Mouse (Mus musculus) midbrain, embryonic 10.5 days (tissue): Measurements from ENCODE around the gene Itprid1. TPM values are rescaled to one million over a fixed set of nuclear protein-coding genes. Genes with fewer than 3 reads are reported as not detected.

Source experiments
- DNase-seq: peaks from one replicate; pipeline ENCODE4 v3.0.0-alpha.2; 2017; ENCODE audit warnings: low spot score
- H3K27ac ChIP-seq: fragments of 300-500 bp; sonication (generic); replicated peaks from 2 replicates; pipeline ENCODE4 v1.5.1; 2016; ENCODE audit warnings: mild to moderate bottlenecking
- H3K27me3 ChIP-seq: fragments of 300-500 bp; sonication (generic); 2 replicates; pipeline ENCODE4 v1.6.1; 2016; ENCODE audit warnings: low read depth, mild to moderate bottlenecking; ENCODE audit not compliant: poor library complexity, severe bottlenecking
- H3K36me3 ChIP-seq: fragments of 300-500 bp; sonication (generic); 2 replicates; pipeline ENCODE4 v1.6.1; 2016; ENCODE audit warnings: mild to moderate bottlenecking, moderate library complexity
- H3K4me1 ChIP-seq: fragments of 300-500 bp; sonication (generic); 2 replicates; pipeline ENCODE4 v1.6.1; 2016
- H3K4me3 ChIP-seq: fragments of 300-500 bp; sonication (generic); 2 replicates; pipeline ENCODE4 v1.5.1; 2016; ENCODE audit warnings: mild to moderate bottlenecking, moderate library complexity
- H3K9me3 ChIP-seq: fragments of 300-500 bp; sonication (generic); replicated peaks from 2 replicates; pipeline ENCODE4 v1.6.1; 2016; ENCODE audit warnings: mild to moderate bottlenecking
- WGBS: fragments of 180-500 bp; shearing (Covaris S2); methylation state at CpG from one replicate; pipeline ENCODE4 v1.1.7; 2016; 5-methylcytosine and 5-hydroxymethylcytosine counted together
- polyA plus RNA-seq: library from polyadenylated mRNA; unstranded; fragments of >200 nt; fragmentation: Nextera tagmentation; extraction: Ambion mirVana; gene quantifications from 2 replicates; pipeline ENCODE4 v1.2.1, GENCODE M21; 2016

Gene Itprid1
- polyA plus RNA-seq: 0.06 TPM in 1 of 2 replicates, not detected in the other

DNA sequence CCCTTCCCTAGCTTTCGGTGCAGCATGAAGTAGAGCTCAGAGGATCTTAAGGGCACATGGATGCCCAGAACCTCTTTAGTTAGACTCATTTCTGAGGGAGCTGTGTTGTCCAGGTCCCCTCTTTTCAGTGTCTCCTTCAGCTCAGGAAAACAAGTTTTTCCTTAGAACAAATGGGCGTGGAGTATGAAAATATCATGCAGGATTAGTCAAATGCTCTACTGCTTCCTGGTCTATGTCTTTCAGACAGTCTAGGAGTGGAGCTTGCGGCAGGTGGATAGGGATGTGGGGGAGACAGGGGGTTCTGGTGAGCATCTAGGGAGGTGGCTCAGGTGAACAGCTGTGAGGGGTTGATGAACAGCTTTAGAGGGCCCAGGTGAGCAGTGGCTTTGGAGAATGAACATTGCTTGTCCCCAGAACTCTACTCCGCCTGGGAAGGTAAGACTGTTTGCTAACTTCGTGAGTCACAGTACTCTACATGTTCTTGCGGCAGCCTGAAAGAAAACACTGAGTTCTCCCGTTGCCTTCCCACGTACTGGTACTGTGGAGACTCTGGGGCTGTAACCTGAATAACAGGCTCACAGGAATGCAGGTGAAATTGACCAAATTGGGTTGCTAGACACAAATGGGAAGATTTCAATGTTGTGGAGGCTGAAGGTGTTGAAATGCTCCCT lies at the start of gene Itprid1:
Gene Itprid1, plus strand, starts transcription at position 246 of the 671 bp plus-strand sequence.
- H3K27ac ChIP-seq: no peak within 1 kb of the TSS
- H3K4me3 ChIP-seq: no peak within 1 kb of the TSS
- H3K27me3 ChIP-seq: no peaks in the 10 kb centered on the region
- no peak for DNase-seq
- no peaks in the 10 kb centered on the region for H3K4me1 ChIP-seq
- 85% methylated on average over 8 of the region's 8 CpGs for WGBS
- no peaks in the 10 kb centered on the region for H3K9me3 ChIP-seq
- no peaks in the 10 kb centered on the region for H3K36me3 ChIP-seq

DNA sequence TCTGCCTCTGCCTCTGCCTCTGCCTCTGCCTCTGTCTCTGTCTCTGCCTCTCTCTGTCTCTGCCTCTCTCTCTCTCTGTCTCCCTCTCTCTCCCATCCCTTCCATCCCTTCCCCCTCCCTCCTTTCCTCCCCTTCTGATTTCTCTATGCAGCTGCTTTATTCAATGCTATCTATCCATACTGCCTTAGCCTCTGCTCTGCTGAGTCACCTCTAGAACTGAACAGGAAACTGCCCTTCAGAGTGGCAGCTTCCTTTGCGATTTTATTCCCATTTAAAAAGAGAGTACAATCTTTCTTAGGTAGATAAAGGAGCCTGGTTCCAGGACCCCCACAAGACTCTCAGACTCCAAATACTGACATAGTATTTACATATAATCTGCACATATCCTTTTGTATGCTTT lies 47.1 kb upstream of the Itprid1 start:
- Histone ChIP-seq H3K4me1 (peaks cover 24% of the 10 kb centered on the region), H3K27me3 (no peaks in the 10 kb centered on the region), H3K4me3 (no peak overlapping the region), H3K36me3 (no peaks in the 10 kb centered on the region), H3K9me3 (no peaks in the 10 kb centered on the region), H3K27ac (no peak overlapping the region)
- WGBS: 90% methylated on average over 1 of the region's 1 CpGs
- DNase-seq: no peak

DNA sequence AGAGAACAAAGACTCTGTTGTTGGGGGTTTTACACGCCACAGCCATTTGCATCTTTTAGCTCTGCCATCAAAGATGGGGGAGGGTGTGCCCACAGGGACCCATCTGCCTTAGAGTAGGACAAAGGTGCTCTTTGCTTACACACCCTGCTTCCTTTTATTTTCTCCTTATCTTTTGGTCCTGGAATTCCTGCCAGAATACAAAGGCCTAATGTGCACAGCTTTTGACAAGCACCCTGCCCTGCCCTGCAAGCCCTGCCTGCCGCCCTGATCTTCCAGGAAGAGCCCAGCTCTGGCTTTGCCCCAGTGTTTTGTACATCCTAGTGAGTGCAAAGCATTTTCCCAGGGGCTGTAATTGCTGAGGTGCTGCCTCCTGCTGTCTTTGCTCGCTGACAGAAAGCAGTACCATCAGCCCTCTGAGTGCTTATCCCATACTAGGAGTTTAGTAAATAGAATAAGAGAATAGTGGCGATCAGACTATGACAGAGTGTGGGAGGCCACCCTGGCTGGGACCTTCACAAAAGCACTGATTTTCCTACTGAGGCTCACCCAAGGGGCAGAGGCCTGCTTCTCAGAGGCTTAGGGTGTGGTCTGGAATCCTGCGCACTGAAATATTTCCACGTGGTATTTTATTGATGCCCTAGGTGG lies 44.7 kb upstream of the Itprid1 start:
- peak; percentile 50 for DNase-seq
- H3K4me3 ChIP-seq: 0 out of 2 replicates have a peak overlapping the region, but pooled peaks have one; percentile 21
- peak overlapping the region; percentile 87 for H3K27ac ChIP-seq
- H3K9me3 ChIP-seq: no peaks in the 10 kb centered on the region
- H3K4me1 ChIP-seq: peaks cover 24% of the 10 kb centered on the region
- no peaks in the 10 kb centered on the region for H3K27me3 ChIP-seq
- WGBS: 8% methylated on average over 6 of the region's 6 CpGs
- no peaks in the 10 kb centered on the region for H3K36me3 ChIP-seq

DNA sequence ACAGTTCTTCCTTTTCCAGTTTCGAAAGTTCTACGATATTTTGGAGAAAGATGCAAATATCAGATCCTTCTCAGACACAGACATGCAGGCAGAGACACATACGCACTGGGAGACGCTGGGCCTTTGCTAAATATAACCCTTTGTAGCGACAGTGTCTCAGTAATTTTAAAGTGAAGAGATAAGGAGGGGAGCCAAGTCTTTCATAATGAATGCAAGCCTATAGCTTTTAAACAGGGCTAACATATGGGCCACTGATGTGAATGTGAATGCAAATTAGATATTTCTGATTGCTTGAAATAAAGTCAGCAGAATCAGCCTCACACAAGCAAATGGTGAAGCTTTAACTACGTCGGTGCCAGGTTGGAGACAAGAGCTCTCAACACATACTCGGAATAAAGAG lies 44.2 kb upstream of the Itprid1 start:
- Histone ChIP-seq H3K27me3 (no peaks in the 10 kb centered on the region), H3K4me3 (no peak overlapping the region), H3K9me3 (no peaks in the 10 kb centered on the region), H3K36me3 (no peaks in the 10 kb centered on the region), H3K27ac (peak overlapping the region; percentile 87), H3K4me1 (peaks cover 24% of the 10 kb centered on the region)
- 60% methylated on average over 8 of the region's 8 CpGs for WGBS
- no peak for DNase-seq

DNA sequence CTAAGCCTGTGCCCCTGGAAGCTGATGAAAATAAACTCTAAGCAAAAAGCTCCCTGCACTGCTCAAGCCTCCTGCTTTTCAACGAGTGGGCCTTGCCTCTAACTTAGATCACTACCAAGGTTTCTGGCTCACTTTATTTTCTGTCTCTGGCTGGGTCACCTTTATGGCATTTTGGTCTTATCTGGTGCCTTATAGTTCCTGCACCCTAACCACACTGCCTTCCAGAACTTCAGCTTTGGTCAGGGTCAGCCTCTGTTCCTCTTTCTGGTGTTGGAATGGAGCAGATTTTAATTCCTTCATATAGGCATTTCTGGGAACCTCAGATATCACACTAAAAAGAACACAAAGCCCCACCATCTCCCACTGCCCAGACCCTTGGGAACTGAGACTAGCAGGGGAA lies 34.0 kb upstream of the Itprid1 start:
- 84% methylated on average over 1 of the region's 1 CpGs for WGBS
- Histone ChIP-seq H3K4me1 (peaks cover 3% of the 10 kb centered on the region; the same call in 1 of the 2 replicates), H3K27ac (no peak overlapping the region), H3K36me3 (no peaks in the 10 kb centered on the region), H3K4me3 (no peak overlapping the region), H3K27me3 (no peaks in the 10 kb centered on the region), H3K9me3 (no peaks in the 10 kb centered on the region)
- DNase-seq: no peak

DNA sequence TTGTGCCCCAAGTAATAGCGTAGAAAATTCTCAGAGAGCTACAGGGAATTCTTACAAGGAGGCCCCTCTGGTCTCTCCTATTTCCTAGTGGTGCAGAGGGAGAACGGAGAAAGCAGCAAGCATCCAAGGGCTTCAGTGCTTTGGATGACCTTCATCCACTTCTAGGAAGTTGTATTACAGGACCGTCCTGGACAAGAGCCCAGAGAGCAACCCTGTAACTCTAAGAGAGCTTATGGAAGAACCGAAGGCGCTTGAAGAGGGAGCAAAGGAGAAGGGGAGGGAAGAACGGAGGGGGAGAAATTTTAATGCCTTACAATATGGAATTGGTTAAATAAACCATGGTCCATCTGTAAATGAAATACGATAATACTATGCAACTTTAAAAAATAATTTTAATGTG lies 33.3 kb upstream of the Itprid1 start:
- no peaks in the 10 kb centered on the region for H3K27me3 ChIP-seq
- peaks cover 3% of the 10 kb centered on the region; the same call in 1 of the 2 replicates for H3K4me1 ChIP-seq
- H3K36me3 ChIP-seq: no peaks in the 10 kb centered on the region
- WGBS: 87% methylated on average over 7 of the region's 7 CpGs
- no peak overlapping the region for H3K27ac ChIP-seq
- DNase-seq: no peak
- H3K9me3 ChIP-seq: no peaks in the 10 kb centered on the region
- H3K4me3 ChIP-seq: no peak overlapping the region

DNA sequence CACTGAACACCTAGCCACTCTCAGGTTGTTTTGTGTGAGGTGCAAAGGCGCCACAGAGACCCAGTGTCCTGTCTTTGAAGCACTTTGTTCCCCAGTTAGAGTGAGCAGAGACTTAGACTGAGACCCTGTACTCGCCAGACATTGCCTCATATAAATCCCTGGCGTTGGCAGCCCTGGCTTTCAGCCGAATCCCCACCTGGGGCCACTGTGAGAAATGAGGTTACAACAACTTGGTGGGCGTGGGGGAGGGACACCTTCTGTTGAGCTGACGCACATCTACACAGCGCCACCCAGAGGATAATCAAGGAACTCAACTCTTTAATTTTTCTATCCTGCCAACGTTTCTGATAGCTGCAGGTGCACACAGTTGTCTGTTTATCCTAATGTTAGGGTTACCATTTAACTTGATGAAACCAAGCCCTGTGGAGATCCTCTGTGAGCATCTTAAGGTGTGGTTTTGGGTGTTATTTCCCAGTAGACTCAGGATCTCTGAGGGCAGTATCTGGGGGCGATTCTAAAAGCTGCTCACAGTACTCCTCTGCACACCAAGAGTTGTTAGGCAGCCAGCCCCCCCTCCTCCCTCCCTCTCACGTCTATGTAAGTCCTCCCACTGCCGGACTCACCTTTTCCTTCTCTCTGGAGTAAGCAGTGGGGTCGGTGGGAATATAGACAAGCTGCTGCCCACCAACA lies 32.6 kb upstream of the Itprid1 start:
- no peaks in the 10 kb centered on the region for H3K36me3 ChIP-seq
- H3K4me3 ChIP-seq: no peak overlapping the region
- H3K27me3 ChIP-seq: no peaks in the 10 kb centered on the region
- peak; percentile 32 for DNase-seq
- no peak overlapping the region for H3K27ac ChIP-seq
- WGBS: 33% methylated on average over 12 of the region's 12 CpGs
- H3K9me3 ChIP-seq: no peaks in the 10 kb centered on the region
- H3K4me1 ChIP-seq: peaks cover 3% of the 10 kb centered on the region; the same call in 1 of the 2 replicates

DNA sequence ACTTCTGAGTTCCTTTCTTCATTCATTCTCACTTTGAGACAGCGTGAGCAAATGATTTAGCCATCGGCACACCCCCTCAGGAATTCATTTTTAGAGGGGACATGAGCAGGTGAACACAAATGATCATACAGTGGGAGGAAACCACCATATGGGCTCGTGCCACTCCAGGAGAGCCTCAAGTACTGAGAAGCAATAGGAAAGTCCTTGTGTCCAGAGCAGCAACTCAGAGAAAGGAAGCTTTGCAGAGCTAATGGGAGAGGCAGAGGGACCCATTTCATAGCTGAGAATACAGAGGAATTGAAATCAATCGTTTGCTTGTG lies 32.1 kb upstream of the Itprid1 start:
- Histone ChIP-seq H3K4me1 (peaks cover 3% of the 10 kb centered on the region; the same call in 1 of the 2 replicates), H3K27ac (no peak overlapping the region), H3K4me3 (no peak overlapping the region), H3K27me3 (no peaks in the 10 kb centered on the region), H3K9me3 (no peaks in the 10 kb centered on the region), H3K36me3 (no peaks in the 10 kb centered on the region)
- DNase-seq: no peak
- WGBS: 91% methylated on average over 4 of the region's 4 CpGs

DNA sequence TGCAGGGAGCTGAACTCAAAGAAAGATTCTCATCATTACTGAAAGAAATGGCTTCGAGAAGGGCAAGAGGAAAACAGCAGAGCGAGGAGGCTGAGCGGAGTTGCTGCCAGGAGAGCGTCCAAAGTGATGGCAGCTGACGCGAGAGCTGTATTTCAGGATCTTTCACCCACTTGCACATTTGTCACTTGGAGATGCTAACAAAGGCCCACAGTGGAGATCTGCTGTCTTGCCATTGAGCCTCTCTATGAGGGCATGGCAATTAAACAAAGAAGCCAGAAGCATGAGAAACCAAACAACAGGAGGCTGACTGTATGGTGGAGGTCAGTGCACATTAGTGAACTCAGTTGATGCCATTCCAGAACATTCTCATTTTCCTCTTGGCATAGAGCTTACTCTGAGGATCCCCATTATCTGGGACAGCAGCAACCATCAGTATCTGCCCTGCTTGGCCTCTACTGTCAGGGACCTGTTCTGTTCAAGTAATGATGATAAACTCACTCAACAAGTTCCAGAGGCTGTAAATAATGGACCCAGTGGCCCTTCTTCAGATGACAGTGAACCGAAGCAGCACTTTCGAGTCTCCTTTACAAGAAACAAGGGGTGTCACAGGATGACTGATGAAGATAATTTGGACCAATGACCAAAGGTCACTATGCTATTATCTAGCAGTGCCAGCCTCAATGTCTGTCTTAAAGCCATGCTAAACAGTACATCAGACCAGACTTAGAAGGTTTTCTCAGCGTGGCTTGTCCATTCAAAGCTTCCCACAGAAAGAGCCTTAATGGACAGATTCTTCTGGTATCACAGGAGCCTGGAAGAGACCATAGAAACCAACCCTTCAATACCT lies 31.2 kb upstream of the Itprid1 start:
- Histone ChIP-seq H3K27ac (no peak overlapping the region), H3K27me3 (no peaks in the 10 kb centered on the region), H3K4me1 (peaks cover 3% of the 10 kb centered on the region; the same call in 1 of the 2 replicates), H3K9me3 (no peaks in the 10 kb centered on the region), H3K36me3 (no peaks in the 10 kb centered on the region), H3K4me3 (no peak overlapping the region)
- no peak for DNase-seq
- WGBS: 87% methylated on average over 9 of the region's 9 CpGs

DNA sequence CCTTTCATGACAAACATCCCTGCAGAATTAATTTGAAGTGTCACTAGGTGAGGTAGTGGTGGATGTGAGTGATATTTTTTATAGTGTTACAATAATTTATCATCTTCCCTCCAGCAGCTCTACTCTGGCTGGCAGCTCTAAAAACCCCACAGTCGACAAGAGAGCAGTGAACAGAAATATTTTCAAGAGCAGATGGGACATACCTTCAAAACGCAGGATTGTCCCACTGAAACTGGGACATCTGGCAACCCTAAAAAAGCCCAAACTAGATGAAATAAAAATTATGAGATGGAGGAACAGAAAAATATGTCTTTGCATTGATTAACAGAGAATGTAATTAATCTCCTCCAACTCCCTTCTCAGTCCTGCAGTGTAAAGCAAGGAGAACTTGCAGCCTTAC lies 30.2 kb upstream of the Itprid1 start:
- Histone ChIP-seq H3K27ac (no peak overlapping the region), H3K27me3 (no peaks in the 10 kb centered on the region), H3K9me3 (no peaks in the 10 kb centered on the region), H3K4me3 (no peak overlapping the region), H3K36me3 (no peaks in the 10 kb centered on the region), H3K4me1 (peaks cover 3% of the 10 kb centered on the region; the same call in 1 of the 2 replicates)
- DNase-seq: no peak
- 91% methylated on average over 2 of the region's 2 CpGs for WGBS

DNA sequence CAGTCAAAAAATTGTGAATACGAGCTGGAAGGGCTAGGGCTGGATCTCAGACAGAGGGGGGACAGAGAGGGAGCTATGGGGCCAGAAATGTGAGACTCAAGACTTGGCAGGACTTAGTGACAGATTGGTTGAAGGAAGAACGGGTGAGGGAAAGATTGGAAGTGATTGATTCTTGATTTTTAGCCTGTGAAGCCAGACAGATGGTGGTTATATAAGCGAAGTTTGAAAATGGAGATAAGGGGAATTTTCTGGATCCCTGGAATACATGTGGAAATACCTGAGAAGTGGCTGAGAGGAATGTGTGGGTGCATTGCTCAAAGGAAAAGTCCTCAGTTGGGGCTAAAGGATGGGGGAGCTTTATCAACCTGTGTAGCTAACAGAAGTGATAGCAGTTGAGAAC lies 28.0 kb upstream of the Itprid1 start:
- Histone ChIP-seq H3K4me3 (no peak overlapping the region), H3K27ac (no peak overlapping the region), H3K27me3 (no peaks in the 10 kb centered on the region), H3K36me3 (no peaks in the 10 kb centered on the region), H3K9me3 (no peaks in the 10 kb centered on the region), H3K4me1 (peaks cover 3% of the 10 kb centered on the region; the same call in 1 of the 2 replicates)
- DNase-seq: no peak
- 87% methylated on average over 3 of the region's 3 CpGs for WGBS

DNA sequence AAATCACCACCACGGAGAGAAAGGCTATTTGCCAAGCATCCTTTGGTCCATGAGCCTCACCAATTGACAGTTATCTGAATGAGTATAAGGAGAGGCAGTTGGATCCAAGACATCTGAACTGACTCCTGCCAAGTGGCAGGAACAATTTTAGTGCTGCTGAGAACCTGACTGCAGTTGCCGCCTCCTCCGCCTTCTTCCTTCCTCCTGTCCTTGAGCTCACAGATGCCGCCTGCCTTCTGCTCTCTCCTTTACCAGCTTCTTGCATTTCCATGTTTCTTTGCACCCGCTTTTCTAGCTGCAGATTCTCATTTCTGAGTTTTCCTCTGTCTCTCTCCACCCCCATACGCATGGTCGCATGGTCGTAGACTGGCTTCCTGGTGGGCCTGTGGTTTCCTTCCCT lies 25.5 kb upstream of the Itprid1 start:
- no peak overlapping the region for H3K27ac ChIP-seq

More for the DNA sequence above, 25.5 kb upstream of the Itprid1 start:
- DNase-seq: no peak
- Histone ChIP-seq H3K9me3 (no peaks in the 10 kb centered on the region), H3K4me1 (no peaks in the 10 kb centered on the region), H3K36me3 (no peaks in the 10 kb centered on the region), H3K4me3 (no peak overlapping the region), H3K27me3 (no peaks in the 10 kb centered on the region)
- 91% methylated on average over 8 of the region's 8 CpGs for WGBS
